Mouse (Mus musculus) ES-E14 (cell line): ENCODE measurements around the gene Acoxl. TPM values are rescaled to one million over a fixed set of nuclear protein-coding genes. Genes with fewer than 3 reads are reported as not detected.
A peak's percentile ranks its signal among the peaks of the same experiment; 100 is the strongest.

Experiments used
- DNase-seq: peaks from one replicate; pipeline ENCODE4 v3.0.0-alpha.2; 2013; ENCODE audit warnings: low read depth, low spot score
- H3K27ac ChIP-seq: 2 replicates; pipeline ENCODE4 v1.5.1; 2012; ENCODE audit warnings: low read depth, mild to moderate bottlenecking, low read length, moderate library complexity, mixed read lengths; ENCODE audit not compliant: poor library complexity, insufficient read depth, severe bottlenecking
- H3K36me3 ChIP-seq: 2 replicates; pipeline ENCODE4 v1.6.1; 2012; ENCODE audit warnings: mild to moderate bottlenecking, low read length, moderate library complexity, mixed read lengths; ENCODE audit not compliant: control insufficient read depth, poor library complexity, insufficient read depth, severe bottlenecking
- H3K4me1 ChIP-seq, 2 experiments: fragments of 150-350 bp in 1 of 2; sonication (generic) in 1 of 2; 2 replicates each; pipeline ENCODE4 v1.6.1; 2012; ENCODE audit warnings: low read length in 2 of 2, mild to moderate bottlenecking in 1 of 2, mixed read lengths in 1 of 2; ENCODE audit not compliant: control insufficient read depth in 2 of 2, insufficient read depth in 2 of 2, poor library complexity in 1 of 2
- H3K4me3 ChIP-seq, 2 experiments: fragments of 150-350 bp in 1 of 2; sonication (generic) in 1 of 2; 2 replicates each; pipeline ENCODE4 v1.5.1; 2012; ENCODE audit warnings: low read length in 2 of 2, low read depth in 1 of 2, mild to moderate bottlenecking in 1 of 2, mixed read lengths in 1 of 2; ENCODE audit not compliant: insufficient read depth in 1 of 2, poor library complexity in 1 of 2, severe bottlenecking in 1 of 2
- H3K9ac ChIP-seq: 2 replicates; pipeline ENCODE4 v1.6.1; 2012; ENCODE audit warnings: low read depth, mild to moderate bottlenecking, low read length, mixed read lengths; ENCODE audit not compliant: poor library complexity, insufficient read depth, severe bottlenecking
- H3K9me3 ChIP-seq: fragments of 150-350 bp; sonication (generic); 2 replicates; pipeline ENCODE4 v1.6.1; 2012; ENCODE audit warnings: low read depth, mild to moderate bottlenecking, low read length; ENCODE audit not compliant: control insufficient read depth, insufficient read depth
- CHD2 ChIP-seq: IDR thresholded peaks from 2 replicates; pipeline ENCODE4 v1.6.1; 2014; ENCODE audit warnings: mild to moderate bottlenecking, low read depth, low read length, inconsistent platforms
- HCFC1 ChIP-seq: IDR thresholded peaks from 2 replicates; pipeline ENCODE4 v1.6.1; 2012; ENCODE audit warnings: low read length, inconsistent platforms, borderline replicate concordance; ENCODE audit not compliant: insufficient read depth
- MAFK ChIP-seq: IDR thresholded peaks from 2 replicates; pipeline ENCODE4 v1.6.1; 2014; ENCODE audit warnings: mild to moderate bottlenecking, low read depth, low read length, inconsistent platforms; ENCODE audit not compliant: insufficient read depth
- ZC3H11A ChIP-seq: IDR thresholded peaks from 2 replicates; pipeline ENCODE4 v1.6.1; 2012; ENCODE audit warnings: low read depth, mild to moderate bottlenecking, inconsistent platforms, low read length, borderline replicate concordance
- ZNF384 ChIP-seq: IDR thresholded peaks from 2 replicates; pipeline ENCODE4 v1.6.1; 2012; ENCODE audit warnings: low read depth, low read length, inconsistent platforms
- in situ Hi-C, 2 experiments: fragments of 600-800 bp; cut with MboI; formaldehyde crosslinking; loops; one replicate each; pipeline ENCODE4 v1.15.1; 2025; ENCODE audit warnings: low sequenced_read_pairs in 2 of 2, inconsistent platforms in 1 of 2; ENCODE audit not compliant: unreplicated experiment in 2 of 2
- total RNA-seq: library from RNA; depleted of rRNA; stranded (reverse); fragments of 300-350 nt; gene quantifications from 2 replicates; pipeline ENCODE4 v1.2.3, GENCODE M21; 2012

Gene Acoxl
- total RNA-seq, 1 experiment = 0.98 TPM

DNA sequence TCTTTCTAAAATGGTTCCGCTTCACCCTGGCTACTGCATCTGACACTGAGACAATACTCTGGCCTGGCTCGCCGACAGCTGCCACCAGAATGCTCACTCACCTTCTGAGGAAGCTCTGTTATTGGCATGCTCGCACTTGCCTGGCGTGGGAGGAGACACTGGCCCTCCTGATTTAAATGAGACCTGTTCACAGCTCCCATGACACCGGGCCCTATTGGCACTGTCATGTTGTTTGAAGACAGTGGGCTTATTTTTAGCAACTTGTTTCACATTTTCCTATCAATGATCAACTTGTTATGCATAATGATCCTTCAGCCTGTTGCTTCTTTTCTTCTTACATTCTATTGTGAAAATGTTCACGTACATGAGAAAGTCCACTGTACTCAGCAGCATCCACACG, 324.5 kb downstream of the Acoxl start:
- no peak for DNase-seq
- TF ChIP-seq ZNF384 (no peak), ZC3H11A (no peak), MAFK (no peak), CHD2 (no peak), HCFC1 (no peak)
- no peak overlapping the region for H3K4me3 ChIP-seq
- no peaks in the 10 kb centered on the region for H3K9me3 ChIP-seq
- no peak overlapping the region for H3K9ac ChIP-seq
- peaks cover 12% of the 10 kb centered on the region for H3K36me3 ChIP-seq
- in situ Hi-C loops = no loop called here
- H3K27ac ChIP-seq = no peak overlapping the region
- peaks cover 0 to 8% of the 10 kb centered on the region in 2 experiments; a peak in 1 of 4 replicates for H3K4me1 ChIP-seq

DNA sequence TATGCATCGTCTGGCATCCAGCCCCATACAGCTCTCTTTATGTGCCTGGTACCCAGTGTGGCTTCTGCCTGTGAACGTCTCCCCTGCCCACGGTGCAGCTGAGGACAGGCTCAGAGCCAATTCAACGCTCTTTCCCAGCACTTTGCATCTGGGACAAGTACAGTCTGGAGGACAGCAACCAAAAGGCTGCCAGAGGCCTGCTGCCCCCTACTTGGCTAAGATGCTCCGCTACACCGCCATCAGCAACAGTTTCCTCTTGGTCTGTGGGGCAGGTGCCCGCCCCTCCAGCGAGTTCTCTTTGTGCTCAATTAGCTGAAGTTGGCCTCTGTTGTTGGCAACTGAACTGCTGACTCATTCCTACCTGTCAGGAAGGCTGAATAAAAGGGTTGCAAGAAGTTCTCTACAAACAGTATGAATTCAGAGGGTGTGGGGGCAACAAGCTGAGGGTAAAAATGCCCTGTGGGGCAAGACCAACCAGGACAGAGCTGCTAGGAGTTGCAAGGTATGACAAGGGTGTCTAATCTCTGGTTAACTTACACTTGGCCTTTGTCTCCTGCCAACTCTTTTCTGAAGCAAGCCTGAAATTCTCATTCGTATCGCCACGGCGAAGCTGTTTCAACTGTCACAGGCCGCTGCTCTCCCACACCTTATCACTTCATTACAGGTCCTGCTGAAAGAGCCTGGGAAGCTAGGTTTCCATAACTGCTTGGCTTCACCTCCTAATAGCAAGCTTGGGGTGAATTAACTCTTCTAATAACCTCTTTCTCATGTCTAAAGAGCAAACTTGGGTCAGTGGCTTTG, 328.1 kb downstream of the Acoxl start:
- Histone ChIP-seq H3K36me3 (no peaks in the 10 kb centered on the region), H3K4me3 (no peak overlapping the region), H3K27ac (no peak overlapping the region), H3K9me3 (no peaks in the 10 kb centered on the region), H3K4me1 (peaks cover 1 to 6% of the 10 kb centered on the region in 2 experiments; a peak in 1 of 4 replicates), H3K9ac (no peak overlapping the region)
- DNase-seq = no peak
- TF ChIP-seq ZNF384 = no peak
- no peak for TF ChIP-seq CHD2
- TF ChIP-seq ZC3H11A = no peak
- peak; percentile 60; the same call in 1 of the 2 replicates for TF ChIP-seq MAFK
- no peak for TF ChIP-seq HCFC1
- in situ Hi-C loops = no loop called here

GRCm38 (mm10) chr2:128167930-128168329, 329.3 kb downstream of the Acoxl start:
- no peak overlapping the region for H3K4me3 ChIP-seq

DNA sequence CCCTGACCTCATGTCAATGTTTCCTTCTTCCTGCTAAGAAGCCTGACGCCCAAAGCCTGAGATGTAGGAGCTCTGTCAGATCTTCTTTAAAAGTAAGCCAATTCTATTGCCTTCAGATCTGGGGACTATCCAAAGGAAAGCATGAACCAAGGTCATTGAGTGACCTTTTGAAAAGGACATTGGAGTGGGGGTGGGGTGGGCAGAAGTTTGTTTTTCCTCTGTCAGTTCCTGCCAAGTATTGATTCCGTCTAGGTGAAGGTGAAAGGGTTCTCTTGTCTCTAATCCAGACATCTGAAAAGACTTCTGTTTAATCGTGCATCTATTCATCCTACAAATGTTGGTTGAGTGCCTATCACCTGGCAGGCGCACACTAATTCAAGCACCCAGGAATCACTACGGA, 330.8 kb downstream of the Acoxl start:
- TF ChIP-seq ZC3H11A (no peak), ZNF384 (no peak), HCFC1 (no peak), MAFK (no peak), CHD2 (no peak)
- DNase-seq = no peak

More at GRCm38 (mm10) chr2:128167930-128168329, 329.3 kb downstream of the Acoxl start:
- Histone ChIP-seq H3K27ac (no peak overlapping the region), H3K4me1 (peaks cover 1 to 5% of the 10 kb centered on the region in 2 experiments; a peak in 1 of 4 replicates), H3K9ac (no peak overlapping the region), H3K9me3 (no peaks in the 10 kb centered on the region), H3K36me3 (no peaks in the 10 kb centered on the region)
- TF ChIP-seq CHD2 (no peak), HCFC1 (no peak), MAFK (no peak), ZC3H11A (no peak), ZNF384 (no peak)
- no peak for DNase-seq
- in situ Hi-C loops = no loop called here

More for the DNA sequence above, 330.8 kb downstream of the Acoxl start:
- no peak overlapping the region for H3K4me3 ChIP-seq
- peaks cover 1 to 5% of the 10 kb centered on the region in 2 experiments; a peak in 1 of 4 replicates for H3K4me1 ChIP-seq
- H3K36me3 ChIP-seq = no peaks in the 10 kb centered on the region
- no peak overlapping the region for H3K27ac ChIP-seq
- H3K9ac ChIP-seq = no peak overlapping the region
- no peaks in the 10 kb centered on the region for H3K9me3 ChIP-seq
- in situ Hi-C loops = no loop called here
